Mouse (Mus musculus): ENCODE measurements at regions not wholly inside any gene's neighbourhood (a gene's known extent, or its start where the extent isn't known, plus 50 kb on each side); places are given as distances from the start of the nearest gene placed in this dataset.

- Histone ChIP-seq H3K9ac (replicated peaks; ENCODE audit: low read depth, low read length) (no peak overlapping the region), H3K4me1 (replicated peaks; ENCODE audit: control insufficient read depth, insufficient read depth, low read length) (peaks cover 9% of the 10 kb centered on the region), H3K27me3 (replicated peaks; ENCODE audit: control insufficient read depth, insufficient read depth, low read length) (no peaks in the 10 kb centered on the region), H3K4me3 (replicated peaks; ENCODE audit: low read length) (no peak overlapping the region), H3K36me3 (ENCODE audit: control insufficient read depth, insufficient read depth) (no peaks in the 10 kb centered on the region), H3K4me2 (ENCODE audit: low read length) (no peak overlapping the region), H3K27ac (ENCODE audit: low read length) (no peak overlapping the region), H3K9me3 (ENCODE audit: control insufficient read depth, low read length) (no peaks in the 10 kb centered on the region)
- 65% methylated on average over 7 of the region's 7 CpGs for WGBS
- ATAC-seq = 0 out of 2 replicates have a peak, but pooled peaks have one; percentile 57
Observed at GRCm38 (mm10) chr2:80794148-80794507, 177.1 kb downstream of the Nup35 start.

- no peaks in the 10 kb centered on the region for H3K9me3 ChIP-seq (ENCODE audit: control insufficient read depth, low read length)
- ATAC-seq = no peak
- no peak overlapping the region for H3K9ac ChIP-seq (replicated peaks; ENCODE audit: low read depth, low read length)
- 77% methylated on average over 2 of the region's 2 CpGs for WGBS
- H3K36me3 ChIP-seq (ENCODE audit: control insufficient read depth, insufficient read depth) = no peaks in the 10 kb centered on the region
- no peak overlapping the region for H3K27ac ChIP-seq (ENCODE audit: low read length)
- no peaks in the 10 kb centered on the region for H3K27me3 ChIP-seq (replicated peaks; ENCODE audit: control insufficient read depth, insufficient read depth, low read length)
- no peak overlapping the region for H3K4me3 ChIP-seq (replicated peaks; ENCODE audit: low read length)
- H3K4me2 ChIP-seq (ENCODE audit: low read length) = no peak overlapping the region
- no peaks in the 10 kb centered on the region for H3K4me1 ChIP-seq (replicated peaks; ENCODE audit: control insufficient read depth, insufficient read depth, low read length)
Observed at GRCm38 (mm10) chr2:80819268-80819667, 202.2 kb downstream of the Nup35 start.

- WGBS = 26% methylated on average over 1 of the region's 1 CpGs
- H3K9me3 ChIP-seq (ENCODE audit: control insufficient read depth, low read length) = no peaks in the 10 kb centered on the region
- H3K9ac ChIP-seq (replicated peaks; ENCODE audit: low read depth, low read length) = no peak overlapping the region
- H3K27me3 ChIP-seq (replicated peaks; ENCODE audit: control insufficient read depth, insufficient read depth, low read length) = no peaks in the 10 kb centered on the region
- peak; percentile 83 for ATAC-seq
- H3K4me1 ChIP-seq (replicated peaks; ENCODE audit: control insufficient read depth, insufficient read depth, low read length) = no peaks in the 10 kb centered on the region
- H3K27ac ChIP-seq (ENCODE audit: low read length) = no peak overlapping the region
- H3K4me3 ChIP-seq (replicated peaks; ENCODE audit: low read length) = no peak overlapping the region
- H3K4me2 ChIP-seq (ENCODE audit: low read length) = no peak overlapping the region
- no peaks in the 10 kb centered on the region for H3K36me3 ChIP-seq (ENCODE audit: control insufficient read depth, insufficient read depth)
Observed at GRCm38 (mm10) chr2:80851056-80851455, 234.0 kb downstream of the Nup35 start.

- no peaks in the 10 kb centered on the region for H3K9me3 ChIP-seq (ENCODE audit: control insufficient read depth, low read length)
Observed at GRCm38 (mm10) chr2:80855214-80855613, 238.2 kb downstream of the Nup35 start.

GRCm38 (mm10) chr2:80870046-80870445 lies 253.0 kb downstream of the Nup35 start:
- H3K9ac ChIP-seq (replicated peaks; ENCODE audit: low read depth, low read length) = no peak overlapping the region
- WGBS = 60% methylated on average over 8 of the region's 9 CpGs
- no peak for ATAC-seq
- no peaks in the 10 kb centered on the region for H3K9me3 ChIP-seq (ENCODE audit: control insufficient read depth, low read length)
- no peak overlapping the region for H3K27ac ChIP-seq (ENCODE audit: low read length)
- no peaks in the 10 kb centered on the region for H3K27me3 ChIP-seq (replicated peaks; ENCODE audit: control insufficient read depth, insufficient read depth, low read length)
- no peak overlapping the region for H3K4me2 ChIP-seq (ENCODE audit: low read length)
- no peaks in the 10 kb centered on the region for H3K36me3 ChIP-seq (ENCODE audit: control insufficient read depth, insufficient read depth)
- no peak overlapping the region for H3K4me3 ChIP-seq (replicated peaks; ENCODE audit: low read length)
- no peaks in the 10 kb centered on the region for H3K4me1 ChIP-seq (replicated peaks; ENCODE audit: control insufficient read depth, insufficient read depth, low read length)

More at GRCm38 (mm10) chr2:80855214-80855613, 238.2 kb downstream of the Nup35 start:
- Histone ChIP-seq H3K9ac (replicated peaks; ENCODE audit: low read depth, low read length) (no peak overlapping the region), H3K27ac (ENCODE audit: low read length) (no peak overlapping the region), H3K27me3 (replicated peaks; ENCODE audit: control insufficient read depth, insufficient read depth, low read length) (no peaks in the 10 kb centered on the region), H3K4me1 (replicated peaks; ENCODE audit: control insufficient read depth, insufficient read depth, low read length) (no peaks in the 10 kb centered on the region), H3K4me2 (ENCODE audit: low read length) (no peak overlapping the region), H3K4me3 (replicated peaks; ENCODE audit: low read length) (no peak overlapping the region), H3K36me3 (ENCODE audit: control insufficient read depth, insufficient read depth) (no peaks in the 10 kb centered on the region)
- ATAC-seq = no peak
- 90% methylated on average over 4 of the region's 4 CpGs for WGBS

GRCm38 (mm10) chr2:80870458-80870857 lies 253.4 kb downstream of the Nup35 start:
- 59% methylated on average over 6 of the region's 6 CpGs for WGBS
- Histone ChIP-seq H3K9ac (replicated peaks; ENCODE audit: low read depth, low read length) (no peak overlapping the region), H3K36me3 (ENCODE audit: control insufficient read depth, insufficient read depth) (no peaks in the 10 kb centered on the region), H3K4me3 (replicated peaks; ENCODE audit: low read length) (no peak overlapping the region), H3K4me2 (ENCODE audit: low read length) (no peak overlapping the region), H3K27ac (ENCODE audit: low read length) (no peak overlapping the region), H3K4me1 (replicated peaks; ENCODE audit: control insufficient read depth, insufficient read depth, low read length) (no peaks in the 10 kb centered on the region), H3K9me3 (ENCODE audit: control insufficient read depth, low read length) (no peaks in the 10 kb centered on the region), H3K27me3 (replicated peaks; ENCODE audit: control insufficient read depth, insufficient read depth, low read length) (no peaks in the 10 kb centered on the region)
- ATAC-seq = peak; percentile 38; the same call in 1 of the 2 replicates

- Histone ChIP-seq H3K9ac (replicated peaks; ENCODE audit: low read depth, low read length) (no peak overlapping the region), H3K27me3 (replicated peaks; ENCODE audit: control insufficient read depth, insufficient read depth, low read length) (no peaks in the 10 kb centered on the region)
Observed at GRCm38 (mm10) chr2:80871356-80871755, 254.3 kb downstream of the Nup35 start.

GRCm38 (mm10) chr2:80878437-80878836 lies 261.4 kb downstream of the Nup35 start:
- H3K4me3 ChIP-seq (replicated peaks; ENCODE audit: low read length) = no peak overlapping the region
- no peak for ATAC-seq
- H3K27ac ChIP-seq (ENCODE audit: low read length) = no peak overlapping the region
- no peaks in the 10 kb centered on the region for H3K9me3 ChIP-seq (ENCODE audit: control insufficient read depth, low read length)
- no peaks in the 10 kb centered on the region for H3K4me1 ChIP-seq (replicated peaks; ENCODE audit: control insufficient read depth, insufficient read depth, low read length)
- no peaks in the 10 kb centered on the region for H3K27me3 ChIP-seq (replicated peaks; ENCODE audit: control insufficient read depth, insufficient read depth, low read length)
- no peak overlapping the region for H3K4me2 ChIP-seq (ENCODE audit: low read length)
- H3K36me3 ChIP-seq (ENCODE audit: control insufficient read depth, insufficient read depth) = no peaks in the 10 kb centered on the region
- 92% methylated on average over 2 of the region's 2 CpGs for WGBS
- no peak overlapping the region for H3K9ac ChIP-seq (replicated peaks; ENCODE audit: low read depth, low read length)

More at GRCm38 (mm10) chr2:80871356-80871755, 254.3 kb downstream of the Nup35 start:
- H3K4me1 ChIP-seq (replicated peaks; ENCODE audit: control insufficient read depth, insufficient read depth, low read length) = no peaks in the 10 kb centered on the region
- WGBS = 82% methylated on average over 6 of the region's 6 CpGs
- no peak overlapping the region for H3K4me2 ChIP-seq (ENCODE audit: low read length)
- H3K9me3 ChIP-seq (ENCODE audit: control insufficient read depth, low read length) = no peaks in the 10 kb centered on the region
- H3K27ac ChIP-seq (ENCODE audit: low read length) = no peak overlapping the region
- no peak overlapping the region for H3K4me3 ChIP-seq (replicated peaks; ENCODE audit: low read length)
- no peaks in the 10 kb centered on the region for H3K36me3 ChIP-seq (ENCODE audit: control insufficient read depth, insufficient read depth)
- ATAC-seq = no peak

GRCm38 (mm10) chr2:80884231-80884630 lies 267.2 kb downstream of the Nup35 start:
- no peak overlapping the region for H3K4me3 ChIP-seq (replicated peaks; ENCODE audit: low read length)
- no peaks in the 10 kb centered on the region for H3K4me1 ChIP-seq (replicated peaks; ENCODE audit: control insufficient read depth, insufficient read depth, low read length)
- no peak overlapping the region for H3K27ac ChIP-seq (ENCODE audit: low read length)
- no peak overlapping the region for H3K9ac ChIP-seq (replicated peaks; ENCODE audit: low read depth, low read length)
- 72% methylated on average over 5 of the region's 5 CpGs for WGBS
- H3K36me3 ChIP-seq (ENCODE audit: control insufficient read depth, insufficient read depth) = no peaks in the 10 kb centered on the region
- no peaks in the 10 kb centered on the region for H3K27me3 ChIP-seq (replicated peaks; ENCODE audit: control insufficient read depth, insufficient read depth, low read length)
- H3K9me3 ChIP-seq (ENCODE audit: control insufficient read depth, low read length) = no peaks in the 10 kb centered on the region
- no peak overlapping the region for H3K4me2 ChIP-seq (ENCODE audit: low read length)
- peak; percentile 66; the same call in 1 of the 2 replicates for ATAC-seq

GRCm38 (mm10) chr2:80902050-80902449 lies 285.0 kb downstream of the Nup35 start:
- 30% methylated on average over 3 of the region's 3 CpGs for WGBS

More at GRCm38 (mm10) chr2:80902050-80902449, 285.0 kb downstream of the Nup35 start:
- Histone ChIP-seq H3K9me3 (ENCODE audit: control insufficient read depth, low read length) (no peaks in the 10 kb centered on the region), H3K4me1 (replicated peaks; ENCODE audit: control insufficient read depth, insufficient read depth, low read length) (no peaks in the 10 kb centered on the region), H3K27ac (ENCODE audit: low read length) (no peak overlapping the region), H3K9ac (replicated peaks; ENCODE audit: low read depth, low read length) (no peak overlapping the region), H3K36me3 (ENCODE audit: control insufficient read depth, insufficient read depth) (no peaks in the 10 kb centered on the region), H3K4me3 (replicated peaks; ENCODE audit: low read length) (no peak overlapping the region), H3K27me3 (replicated peaks; ENCODE audit: control insufficient read depth, insufficient read depth, low read length) (no peaks in the 10 kb centered on the region), H3K4me2 (ENCODE audit: low read length) (no peak overlapping the region)
- no peak for ATAC-seq
